Mouse (Mus musculus): ENCODE results near the gene Ostn. TPM values are rescaled to one million over a fixed set of nuclear protein-coding genes. Genes with fewer than 3 reads are reported as not detected.

Ostn gene
- polyA plus RNA-seq, 1 experiment from 2014 or later: not detected

GRCm38 (mm10) chr16:27389534-27390282 lies 82.4 kb downstream of the Ostn start:
- 30% methylated on average over 7 of the region's 7 CpGs for WGBS
- peaks cover 3% of the 10 kb centered on the region; the same call in 1 of the 2 replicates for H3K4me1 ChIP-seq (replicated peaks; ENCODE audit: control insufficient read depth, insufficient read depth, low read length)
- peak overlapping the region; percentile 96 for H3K9ac ChIP-seq (ENCODE audit: low read depth, low read length)
- H3K4me3 ChIP-seq (ENCODE audit: low read depth, low read length): peak overlapping the region; percentile 88
- peak; percentile 54 for DNase-seq (ENCODE audit: low spot score)
- H3K27ac ChIP-seq (ENCODE audit: low read depth, low read length): peak overlapping the region; percentile 96
- H3K9me3 ChIP-seq (ENCODE audit: control insufficient read depth, low read length): no peaks in the 10 kb centered on the region
- H3K36me3 ChIP-seq (ENCODE audit: control insufficient read depth, insufficient read depth, low read length): no peaks in the 10 kb centered on the region
- H3K4me2 ChIP-seq (replicated peaks; ENCODE audit: low read depth, low read length): peak overlapping the region; percentile 50
- no peaks in the 10 kb centered on the region for H3K27me3 ChIP-seq (ENCODE audit: control insufficient read depth, insufficient read depth, low read length)
- peak; percentile 17; the same call in 1 of the 2 replicates for ATAC-seq (ENCODE audit: low FRiP score)

DNA sequence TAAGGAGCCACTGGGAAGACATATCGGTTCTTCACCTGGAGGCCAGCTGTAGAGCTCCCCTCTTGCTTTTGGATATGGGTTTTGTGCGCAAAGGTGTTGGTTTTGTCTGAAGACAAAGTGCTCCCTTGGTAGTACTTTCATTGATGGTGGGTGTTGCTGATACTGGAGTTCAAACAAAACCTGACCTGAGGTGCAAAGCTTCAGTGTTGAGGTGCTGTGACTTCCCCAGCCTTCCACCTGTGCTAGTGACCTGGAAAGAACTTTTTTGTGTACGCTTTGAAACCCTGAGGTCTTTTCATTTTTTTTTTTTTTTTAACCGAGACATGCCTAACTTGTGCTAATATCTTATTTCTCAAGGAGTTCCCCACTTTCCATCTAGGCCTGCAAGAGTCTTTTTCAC lies 83.0 kb downstream of the Ostn start:
- peak overlapping the region; percentile 96; the same call in 1 of the 2 replicates for H3K9ac ChIP-seq (ENCODE audit: low read depth, low read length)
- ATAC-seq (ENCODE audit: low FRiP score) (no peak), DNase-seq (ENCODE audit: low spot score) (peak; percentile 6)
- no peaks in the 10 kb centered on the region for H3K9me3 ChIP-seq (ENCODE audit: control insufficient read depth, low read length)
- H3K4me2 ChIP-seq (replicated peaks; ENCODE audit: low read depth, low read length): peak overlapping the region; percentile 50
- H3K27me3 ChIP-seq (ENCODE audit: control insufficient read depth, insufficient read depth, low read length): no peaks in the 10 kb centered on the region
- no peak overlapping the region for H3K27ac ChIP-seq (ENCODE audit: low read depth, low read length)
- H3K4me3 ChIP-seq (ENCODE audit: low read depth, low read length): peak overlapping the region; percentile 88
- 92% methylated on average over 4 of the region's 4 CpGs for WGBS
- no peaks in the 10 kb centered on the region for H3K36me3 ChIP-seq (ENCODE audit: control insufficient read depth, insufficient read depth, low read length)
- peaks cover 3% of the 10 kb centered on the region; the same call in 1 of the 2 replicates for H3K4me1 ChIP-seq (replicated peaks; ENCODE audit: control insufficient read depth, insufficient read depth, low read length)

DNA sequence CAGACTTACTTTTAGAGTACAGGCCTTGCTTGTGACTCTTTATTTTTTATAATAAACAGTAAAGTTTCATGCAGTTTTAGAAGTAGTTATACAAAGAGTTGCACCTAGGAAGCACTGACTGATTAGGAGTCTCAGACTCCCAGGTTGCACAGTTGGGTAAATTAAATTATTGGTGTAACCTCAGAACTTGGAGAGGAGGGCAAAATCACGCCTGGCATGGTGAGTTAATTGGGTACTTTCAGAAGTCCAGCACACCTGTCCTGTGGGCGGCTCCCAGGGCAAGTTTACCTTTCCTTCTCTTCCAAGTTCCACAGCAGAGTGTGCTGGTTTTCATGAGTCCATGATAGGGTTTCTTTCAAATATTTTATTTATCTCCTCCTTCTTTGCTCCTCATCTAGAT lies 84.6 kb downstream of the Ostn start:
- 90% methylated on average over 2 of the region's 2 CpGs for WGBS
- ATAC-seq (ENCODE audit: low FRiP score) (no peak), DNase-seq (ENCODE audit: low spot score) (no peak)
- H3K4me1 ChIP-seq (replicated peaks; ENCODE audit: control insufficient read depth, insufficient read depth, low read length): peaks cover 3% of the 10 kb centered on the region; the same call in 1 of the 2 replicates
- H3K27me3 ChIP-seq (ENCODE audit: control insufficient read depth, insufficient read depth, low read length): no peaks in the 10 kb centered on the region
- H3K4me3 ChIP-seq (ENCODE audit: low read depth, low read length): no peak overlapping the region
- no peaks in the 10 kb centered on the region for H3K9me3 ChIP-seq (ENCODE audit: control insufficient read depth, low read length)
- no peaks in the 10 kb centered on the region for H3K36me3 ChIP-seq (ENCODE audit: control insufficient read depth, insufficient read depth, low read length)
- H3K9ac ChIP-seq (ENCODE audit: low read depth, low read length): no peak overlapping the region
- H3K4me2 ChIP-seq (replicated peaks; ENCODE audit: low read depth, low read length): no peak overlapping the region
- H3K27ac ChIP-seq (ENCODE audit: low read depth, low read length): no peak overlapping the region

- no peak for ATAC-seq (ENCODE audit: low FRiP score)
- H3K9me3 ChIP-seq (ENCODE audit: control insufficient read depth, low read length): no peaks in the 10 kb centered on the region
- H3K4me1 ChIP-seq (replicated peaks; ENCODE audit: control insufficient read depth, insufficient read depth, low read length): peaks cover under 1% of the 10 kb centered on the region; the same call in 1 of the 2 replicates
- no peaks in the 10 kb centered on the region for H3K27me3 ChIP-seq (ENCODE audit: control insufficient read depth, insufficient read depth, low read length)
- H3K27ac ChIP-seq (ENCODE audit: low read depth, low read length): no peak overlapping the region
- 91% methylated on average over 4 of the region's 4 CpGs for WGBS
- no peaks in the 10 kb centered on the region for H3K36me3 ChIP-seq (ENCODE audit: control insufficient read depth, insufficient read depth, low read length)
- no peak overlapping the region for H3K4me2 ChIP-seq (replicated peaks; ENCODE audit: low read depth, low read length)
- H3K4me3 ChIP-seq (ENCODE audit: low read depth, low read length): no peak overlapping the region
- no peak overlapping the region for H3K9ac ChIP-seq (ENCODE audit: low read depth, low read length)
- no peak for DNase-seq (ENCODE audit: low spot score)
Measured at GRCm38 (mm10) chr16:27395251-27396037, 88.2 kb downstream of the Ostn start.

- Histone ChIP-seq H3K4me3 (ENCODE audit: low read depth, low read length) (no peak overlapping the region), H3K9me3 (ENCODE audit: control insufficient read depth, low read length) (no peaks in the 10 kb centered on the region), H3K36me3 (ENCODE audit: control insufficient read depth, insufficient read depth, low read length) (no peaks in the 10 kb centered on the region), H3K9ac (ENCODE audit: low read depth, low read length) (no peak overlapping the region), H3K4me1 (replicated peaks; ENCODE audit: control insufficient read depth, insufficient read depth, low read length) (no peaks in the 10 kb centered on the region), H3K27ac (ENCODE audit: low read depth, low read length) (no peak overlapping the region), H3K4me2 (replicated peaks; ENCODE audit: low read depth, low read length) (no peak overlapping the region), H3K27me3 (ENCODE audit: control insufficient read depth, insufficient read depth, low read length) (no peaks in the 10 kb centered on the region)
- no peak for ATAC-seq (ENCODE audit: low FRiP score)
- 100% methylated on average over 1 of the region's 1 CpGs for WGBS
- DNase-seq (ENCODE audit: low spot score): no peak
Measured at GRCm38 (mm10) chr16:27396951-27397350, 89.7 kb downstream of the Ostn start.

DNA sequence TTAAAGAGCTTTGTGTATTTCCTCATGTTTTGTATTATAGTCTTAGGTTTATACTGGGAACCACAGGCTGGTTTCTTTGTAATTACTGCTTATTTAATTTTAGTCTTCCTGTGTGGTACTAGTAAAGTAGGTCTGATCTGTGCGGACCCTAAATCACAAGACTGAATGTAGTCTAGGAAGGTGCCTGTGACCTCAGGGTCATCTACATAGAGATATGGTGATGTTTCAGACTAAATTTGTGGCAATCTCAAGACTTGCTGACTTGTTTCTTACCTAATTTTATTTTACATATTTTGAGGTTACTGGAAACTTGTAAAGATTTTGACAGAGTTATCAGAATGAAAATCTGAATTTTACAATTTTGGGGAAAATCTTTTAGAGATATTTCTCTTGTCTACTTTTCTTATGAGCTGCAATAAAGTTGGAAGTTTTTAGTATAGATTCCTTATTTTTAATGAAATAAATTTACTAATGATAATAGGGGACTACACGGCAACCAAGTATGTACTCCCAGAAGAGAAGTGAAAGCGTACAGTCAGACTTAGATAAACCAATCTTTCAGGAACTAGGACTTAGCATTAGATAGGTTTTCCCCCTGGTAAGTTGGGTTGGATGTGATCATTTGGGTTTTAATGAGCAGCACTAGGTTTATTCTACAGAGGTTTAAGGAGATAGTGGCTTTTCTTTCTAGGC lies 91.9 kb downstream of the Ostn start:
- H3K9ac ChIP-seq (ENCODE audit: low read depth, low read length): no peak overlapping the region
- DNase-seq (ENCODE audit: low spot score) (no peak), ATAC-seq (ENCODE audit: low FRiP score) (no peak)
- no peak overlapping the region for H3K27ac ChIP-seq (ENCODE audit: low read depth, low read length)
- no peaks in the 10 kb centered on the region for H3K27me3 ChIP-seq (ENCODE audit: control insufficient read depth, insufficient read depth, low read length)
- H3K4me2 ChIP-seq (replicated peaks; ENCODE audit: low read depth, low read length): no peak overlapping the region
- no peaks in the 10 kb centered on the region for H3K36me3 ChIP-seq (ENCODE audit: control insufficient read depth, insufficient read depth, low read length)
- no peaks in the 10 kb centered on the region for H3K9me3 ChIP-seq (ENCODE audit: control insufficient read depth, low read length)
- H3K4me1 ChIP-seq (replicated peaks; ENCODE audit: control insufficient read depth, insufficient read depth, low read length): no peaks in the 10 kb centered on the region
- 95% methylated on average over 3 of the region's 3 CpGs for WGBS
- H3K4me3 ChIP-seq (ENCODE audit: low read depth, low read length): no peak overlapping the region

DNA sequence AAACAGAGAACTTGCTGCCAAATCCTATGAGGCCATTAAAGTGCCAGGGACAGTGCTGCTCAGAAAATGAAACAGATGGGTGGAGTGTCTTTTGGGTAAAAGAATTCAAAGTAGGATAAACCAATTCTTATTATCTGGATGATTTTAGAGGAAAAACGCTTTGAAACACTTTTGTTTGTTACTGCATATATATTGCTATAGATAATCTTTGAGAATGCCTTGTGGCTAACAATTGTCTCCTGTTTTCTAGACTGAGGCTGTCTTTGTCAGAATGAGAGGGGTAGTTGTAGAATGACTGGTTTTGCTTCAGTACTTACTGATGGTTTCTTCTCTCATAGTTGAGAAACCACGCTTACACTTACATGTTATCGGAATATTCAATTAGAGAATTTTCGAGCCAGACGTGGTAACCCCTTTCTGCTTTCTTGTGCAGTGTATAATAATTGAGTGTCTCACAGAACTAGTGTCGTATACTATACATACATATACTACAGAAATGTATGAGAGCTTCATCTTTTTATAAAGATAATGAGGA lies 92.5 kb downstream of the Ostn start:
- Histone ChIP-seq H3K4me2 (replicated peaks; ENCODE audit: low read depth, low read length) (no peak overlapping the region), H3K4me3 (ENCODE audit: low read depth, low read length) (no peak overlapping the region), H3K9ac (ENCODE audit: low read depth, low read length) (no peak overlapping the region), H3K9me3 (ENCODE audit: control insufficient read depth, low read length) (no peaks in the 10 kb centered on the region), H3K27me3 (ENCODE audit: control insufficient read depth, insufficient read depth, low read length) (no peaks in the 10 kb centered on the region), H3K4me1 (replicated peaks; ENCODE audit: control insufficient read depth, insufficient read depth, low read length) (no peaks in the 10 kb centered on the region), H3K27ac (ENCODE audit: low read depth, low read length) (no peak overlapping the region), H3K36me3 (ENCODE audit: control insufficient read depth, insufficient read depth, low read length) (no peaks in the 10 kb centered on the region)
- ATAC-seq (ENCODE audit: low FRiP score): no peak
- WGBS: 92% methylated on average over 6 of the region's 6 CpGs
- DNase-seq (ENCODE audit: low spot score): no peak

Data from hindbrain, embryonic 11.5 days (tissue).